Mouse (Mus musculus) cortical plate, adult 2 months (tissue): ENCODE data around the gene Fabp6.

Experiments
- CTCF ChIP-seq: fragments of 200-500 bp; IDR thresholded peaks from 2 replicates; pipeline ENCODE4 v1.5.1; 2011; ENCODE audit warnings: mild to moderate bottlenecking, control low read depth, low read length; ENCODE audit not compliant: insufficient read depth; ENCODE audit errors: extremely low read depth
- POLR2A ChIP-seq: fragments of 200-500 bp; IDR thresholded peaks from 2 replicates; pipeline ENCODE4 v1.6.1; 2011; ENCODE audit warnings: mild to moderate bottlenecking, low read length, control low read depth; ENCODE audit not compliant: insufficient read depth; ENCODE audit errors: extremely low read depth

- TF ChIP-seq CTCF (no peak), POLR2A (no peak)
Measured at GRCm38 (mm10) chr11:43548148-43548547, 53.2 kb downstream of the Fabp6 start.
